Mouse (Mus musculus) thymus, postnatal 10 days (tissue): ENCODE results near the gene Usp47.

Experiments
- DNase-seq, 2 experiments: peaks; one replicate each; pipeline ENCODE4 v3.0.0; 2021; ENCODE audit warnings: low spot score in 2 of 2

The Usp47 gene

GRCm38 (mm10) chr7:112157584-112158315 lies 134.4 kb downstream of the Usp47 start:
- no peak for DNase-seq

DNA sequence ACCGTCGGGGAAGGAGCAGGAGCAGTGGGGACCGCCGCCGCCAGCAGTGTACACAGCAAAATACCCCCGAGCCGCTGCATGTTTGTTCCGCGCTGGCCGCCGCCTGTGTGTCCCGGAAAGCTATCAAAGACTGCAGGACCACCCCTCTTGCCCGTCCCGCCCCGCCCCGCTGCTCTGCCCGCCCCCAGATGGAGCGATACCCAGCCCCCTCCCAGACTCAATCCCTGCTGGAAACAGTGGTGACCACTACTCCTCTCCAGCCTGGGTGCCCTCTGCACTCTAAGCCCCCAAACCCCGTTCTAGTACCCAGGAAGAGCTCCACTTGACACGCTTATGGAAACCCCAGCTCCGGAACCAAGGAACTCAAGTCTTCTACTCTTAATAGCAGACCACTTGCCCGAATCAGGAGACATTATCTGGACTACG lies 135.0 kb downstream of the Usp47 start:
- no peak for DNase-seq

DNA sequence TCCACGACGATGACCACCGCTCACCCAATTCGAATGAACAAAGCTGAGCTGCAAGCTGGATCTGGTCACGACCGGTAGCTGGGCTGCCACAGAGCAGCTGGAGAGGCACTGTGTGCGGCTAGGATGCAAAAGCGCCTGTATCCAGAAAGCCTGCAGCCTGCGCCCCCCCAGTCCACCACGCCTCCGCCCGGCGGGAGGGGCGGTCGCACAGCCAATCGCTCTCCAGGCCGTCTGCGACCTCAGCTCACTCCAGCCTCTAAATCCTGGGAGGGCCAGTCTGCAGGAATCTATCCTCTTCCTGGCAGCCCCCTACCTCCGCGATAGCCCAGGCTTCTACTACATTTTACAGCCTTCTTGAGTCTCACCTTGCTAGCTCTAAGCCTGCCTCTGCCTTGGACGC lies 135.6 kb downstream of the Usp47 start, which contains the start of gene Dkk3:
Gene Dkk3 (minus strand): TSS at position 116 of the 400 bp plus-strand sequence.
- DNase-seq = no peak

DNA sequence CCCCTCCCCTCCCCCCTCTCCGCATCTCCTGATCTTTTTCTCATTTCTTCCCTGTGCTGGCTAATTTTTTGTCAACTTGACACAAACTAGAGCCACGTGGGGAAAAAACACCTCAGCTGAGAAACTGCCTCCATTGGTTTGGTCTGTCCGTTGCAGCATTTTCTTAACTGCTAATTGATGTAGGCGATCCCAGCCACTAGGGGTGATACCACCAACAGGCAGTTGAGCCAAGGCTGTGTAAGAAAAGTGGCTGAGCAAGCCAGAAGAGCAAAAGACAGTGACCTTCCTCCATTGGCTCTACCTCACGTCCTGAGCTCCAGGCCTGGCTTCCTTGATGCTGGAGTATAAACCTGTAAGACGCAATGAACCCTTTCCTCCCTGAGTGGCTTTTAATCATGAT lies 136.5 kb downstream of the Usp47 start:
- DNase-seq = no peak
